Mouse (Mus musculus) layer of hippocampus, postnatal 36 days (tissue): ENCODE data around the gene Tcaf1. TPM values are rescaled to one million over a fixed set of nuclear protein-coding genes. Genes with fewer than 3 reads are reported as not detected.

ENCODE experiments used
- total RNA-seq, 2 experiments: library from RNA; stranded (reverse); gene quantifications; 2 replicates each; pipeline ENCODE4 v1.2.3; 2021

Gene Tcaf1
- total RNA-seq, 2 experiments from 2014 or later = 221 to 227 TPM

Other genes with a start within 250 kb of the Tcaf1 start
- not detected for gene Olfr458, start 244.9 kb downstream of the Tcaf1 start, total RNA-seq
- not detected for gene Olfr457, start 233.8 kb downstream of the Tcaf1 start, total RNA-seq
- gene Olfr456, start 222.9 kb downstream of the Tcaf1 start, total RNA-seq = not detected
- not detected for gene Olfr455, start 162.5 kb downstream of the Tcaf1 start, total RNA-seq
- gene Tcaf3, start 112.4 kb downstream of the Tcaf1 start, total RNA-seq = not detected
- gene Tcaf2, start 64.8 kb downstream of the Tcaf1 start, total RNA-seq = under 1 TPM; 0.56 to 0.62 TPM
- gene Olfr453, start 29.3 kb upstream of the Tcaf1 start, total RNA-seq = not detected
- not detected for gene Olfr38, start 46.3 kb upstream of the Tcaf1 start, total RNA-seq
- not detected for gene Olfr452, start 75.0 kb upstream of the Tcaf1 start, total RNA-seq
- gene Olfr450, start 101.9 kb upstream of the Tcaf1 start, total RNA-seq = not detected
- gene Olfr449, start 124.3 kb upstream of the Tcaf1 start, total RNA-seq = not detected
- gene Olfr448, start 180.4 kb upstream of the Tcaf1 start, total RNA-seq = not detected
- not detected for gene Olfr447, start 198.8 kb upstream of the Tcaf1 start, total RNA-seq
- gene Olfr446, start 211.3 kb upstream of the Tcaf1 start, total RNA-seq = not detected
- not detected for gene Olfr444, start 239.0 kb upstream of the Tcaf1 start, total RNA-seq